Mouse (Mus musculus): ENCODE measurements at regions not wholly inside any gene's neighbourhood (a gene's known extent, or its start where the extent isn't known, plus 50 kb on each side); places are given as distances from the start of the nearest gene placed in this dataset.
A peak's percentile ranks its signal among the peaks of the same experiment; 100 is the strongest.

DNA sequence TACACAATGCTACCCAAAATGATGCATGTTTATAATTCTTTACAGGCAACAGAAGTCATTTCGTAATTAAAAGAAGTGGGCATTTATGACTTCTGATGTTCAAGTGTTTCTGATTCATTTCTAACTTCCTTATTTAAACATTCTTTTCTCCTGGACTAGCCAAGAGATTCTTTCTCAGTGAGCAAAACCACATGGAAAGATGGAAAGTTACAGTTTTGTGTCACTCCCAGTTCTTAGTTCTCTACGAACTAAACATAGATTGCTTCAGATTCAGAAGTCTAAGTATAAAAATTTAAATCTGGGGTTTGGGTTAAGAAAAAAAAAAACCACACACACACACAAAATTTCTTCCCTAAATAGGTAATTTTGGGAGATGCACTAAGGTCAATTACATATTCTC, 288.0 kb upstream of the Paip1 start:
- DNase-seq = no peak

DNA sequence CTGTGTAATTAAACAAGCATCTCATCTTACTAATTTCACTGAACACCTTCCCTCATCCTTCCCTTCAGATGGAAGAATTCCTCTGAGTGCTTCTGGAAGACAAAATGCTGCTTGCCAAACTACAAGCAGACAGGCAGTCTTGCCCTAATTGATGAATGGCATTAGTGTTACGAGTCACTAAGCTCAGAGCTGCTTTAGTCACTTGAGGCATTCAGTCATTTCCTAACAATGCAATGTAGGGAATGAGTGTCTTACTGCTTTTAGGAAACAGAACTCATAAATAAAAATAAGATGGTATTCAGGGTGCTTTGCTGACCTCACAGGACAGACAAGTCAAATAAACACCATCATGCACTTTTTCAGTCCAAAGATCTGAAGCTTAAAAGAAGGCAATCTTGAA, 285.1 kb upstream of the Paip1 start:
- no peak for DNase-seq

DNA sequence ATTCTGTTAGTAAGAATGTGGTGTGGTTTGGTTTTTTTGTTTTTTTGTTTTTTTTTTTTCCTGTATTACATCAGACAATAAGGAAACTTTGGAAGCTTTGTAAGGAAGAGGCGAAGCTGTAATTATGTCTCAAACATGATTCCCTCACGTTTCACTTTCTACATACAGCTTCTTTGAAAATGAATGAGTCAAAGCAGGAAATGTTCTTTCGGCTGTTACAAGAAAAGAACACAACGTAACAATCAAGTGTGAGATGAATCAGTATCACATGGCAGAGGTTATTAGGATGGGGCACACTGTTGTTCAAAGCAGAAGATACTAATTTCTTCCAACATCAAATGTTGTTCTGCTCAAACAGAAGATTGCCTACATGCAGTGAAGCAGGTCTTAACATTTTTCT, 282.7 kb upstream of the Paip1 start:
- DNase-seq = no peak

DNA sequence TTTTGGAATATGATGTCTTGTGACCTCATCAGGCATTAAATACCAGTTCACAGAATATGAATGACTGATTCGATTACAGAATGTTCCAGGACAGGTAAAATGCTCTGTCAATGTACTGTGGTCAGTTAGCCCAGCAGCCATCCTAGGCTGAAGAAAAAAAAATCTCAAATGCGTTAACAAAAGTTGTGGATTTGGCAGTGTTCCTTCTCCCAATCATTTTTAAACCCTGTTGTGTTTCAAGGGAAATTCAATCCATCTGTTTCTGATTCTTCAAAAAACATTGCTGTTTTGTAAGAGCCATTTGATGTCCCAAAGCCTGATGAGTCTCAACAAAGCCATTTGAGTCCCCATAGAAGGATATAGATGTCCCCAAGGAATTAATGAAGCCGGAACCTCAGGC, 280.7 kb upstream of the Paip1 start:
- DNase-seq = no peak

DNA sequence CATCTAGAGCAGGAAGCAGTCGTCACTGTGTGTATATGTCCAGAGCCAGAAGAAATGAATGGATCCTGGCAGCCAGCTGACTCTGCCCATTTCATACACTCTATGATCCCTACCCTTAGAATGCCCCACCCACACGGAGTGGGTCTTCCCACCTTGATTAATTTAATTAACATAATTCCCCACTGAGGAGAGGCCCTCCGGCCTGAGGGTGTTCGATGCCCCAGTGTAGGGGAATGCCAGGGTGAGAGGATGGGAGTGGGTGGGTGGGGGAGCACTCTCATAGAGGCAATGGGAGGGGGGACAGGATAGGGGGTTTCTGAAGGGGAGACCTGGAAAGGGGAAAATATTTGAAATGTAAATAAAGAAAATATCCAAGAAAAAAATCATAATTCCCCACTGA, 279.3 kb upstream of the Paip1 start:
- no peak for DNase-seq

DNA sequence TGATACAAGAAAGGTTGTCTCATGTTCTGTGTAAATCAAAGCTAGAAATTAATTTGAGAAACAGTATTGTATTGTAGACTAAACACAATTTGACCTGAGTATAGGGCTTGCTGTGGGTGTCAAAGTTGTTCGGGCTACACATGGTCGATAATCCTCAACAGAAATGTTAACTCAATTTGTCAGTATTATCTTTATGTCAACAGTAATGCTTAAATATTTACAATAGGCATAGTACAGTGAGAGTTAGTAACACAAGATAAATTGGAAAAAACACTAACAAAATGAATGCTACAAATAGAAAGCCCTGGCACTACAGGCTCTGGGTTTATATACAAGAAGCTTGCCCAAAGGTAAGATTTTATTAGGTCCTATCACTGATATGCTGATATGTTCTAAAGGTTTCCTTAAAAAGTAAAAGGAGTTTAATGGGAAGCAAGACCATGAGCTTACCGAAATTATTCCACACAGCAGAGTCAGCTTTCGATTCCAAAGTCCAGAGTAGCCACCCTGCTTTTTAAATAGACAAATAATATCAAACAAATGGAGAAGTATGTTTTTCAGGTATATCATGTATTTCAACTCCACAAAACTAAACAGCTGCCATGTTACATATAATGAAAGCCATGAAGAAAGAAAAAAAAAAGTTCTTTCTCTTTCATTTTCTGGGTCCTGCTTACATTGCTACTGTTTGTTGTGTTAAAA, 277.4 kb upstream of the Paip1 start:
- no peak for DNase-seq

DNA sequence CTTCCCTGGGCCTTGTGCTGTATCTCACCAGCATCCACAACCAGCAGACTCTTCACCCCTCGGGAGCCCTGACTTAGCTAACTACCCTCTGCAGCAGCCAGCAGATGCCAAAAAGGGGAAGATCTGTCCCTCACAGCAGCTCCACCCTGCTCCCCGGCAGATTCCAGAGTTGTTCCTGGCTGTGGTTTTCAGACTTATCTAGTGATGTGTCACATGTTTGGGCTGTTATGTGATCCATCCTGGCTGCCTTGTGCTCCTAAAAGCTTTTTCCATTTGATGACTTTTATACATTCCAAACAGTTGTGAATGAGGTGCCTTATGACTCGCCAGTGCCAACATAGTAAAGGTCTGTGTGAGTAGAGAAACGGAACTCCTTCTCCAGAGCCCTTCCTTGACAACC, 250.6 kb upstream of the Paip1 start:
- peak; percentile 5 for DNase-seq

DNA sequence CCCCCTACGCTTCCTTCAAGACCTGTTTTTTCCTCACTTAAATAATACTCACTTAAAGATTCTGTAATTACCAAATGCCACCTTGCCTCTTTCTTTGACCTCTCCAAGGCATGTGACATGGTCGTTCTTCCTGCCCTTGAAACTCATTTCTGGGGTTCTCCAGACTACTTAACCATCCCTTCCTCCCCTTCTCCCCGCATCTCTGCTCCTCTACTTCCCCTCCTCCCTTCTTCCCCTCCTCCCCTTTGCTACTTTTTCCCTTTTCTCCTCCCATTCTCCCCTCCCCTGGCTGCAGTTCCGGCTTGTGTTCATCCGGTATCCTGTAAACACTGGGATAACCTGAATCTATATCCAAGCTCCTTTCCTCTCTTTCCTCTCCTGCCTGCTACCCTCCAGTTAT, 250.2 kb upstream of the Paip1 start:
- no peak for DNase-seq

DNA sequence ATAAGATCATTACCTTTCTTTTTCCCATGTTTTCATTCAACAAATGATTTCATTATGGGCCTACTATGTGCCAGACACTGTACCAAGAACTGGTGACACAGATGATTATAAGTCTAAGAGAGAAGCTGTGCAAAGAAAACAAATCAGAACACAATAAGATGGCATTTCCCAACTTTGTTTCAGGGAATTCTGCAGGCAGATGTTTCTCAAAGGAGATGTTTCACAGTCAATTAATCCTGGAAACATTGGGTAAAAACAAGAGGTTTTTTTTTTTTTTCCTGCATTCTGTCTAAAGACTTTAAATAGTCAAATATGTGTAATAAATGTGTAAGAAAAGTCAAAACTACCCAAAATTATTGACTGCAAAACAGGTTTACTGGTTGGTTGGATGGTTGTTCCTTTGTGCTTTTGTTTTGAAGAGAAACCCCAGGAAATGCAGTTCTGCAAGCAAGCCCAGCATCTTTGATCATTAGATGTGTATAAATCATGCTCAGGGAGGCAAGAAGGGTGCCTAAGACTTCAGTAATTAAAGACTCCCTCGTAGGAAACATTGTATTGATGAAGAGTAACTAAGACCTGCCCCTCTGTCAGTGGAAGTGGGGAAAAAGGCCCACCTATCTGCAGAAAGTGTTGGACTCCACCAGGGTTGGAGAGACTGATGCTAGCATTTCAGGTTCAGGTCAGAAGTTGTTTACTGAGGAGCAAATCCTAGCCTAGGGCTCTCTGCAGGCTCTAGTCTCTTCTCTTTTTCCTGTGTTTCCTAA, 249.1 kb upstream of the Paip1 start:
- no peak for DNase-seq

DNA sequence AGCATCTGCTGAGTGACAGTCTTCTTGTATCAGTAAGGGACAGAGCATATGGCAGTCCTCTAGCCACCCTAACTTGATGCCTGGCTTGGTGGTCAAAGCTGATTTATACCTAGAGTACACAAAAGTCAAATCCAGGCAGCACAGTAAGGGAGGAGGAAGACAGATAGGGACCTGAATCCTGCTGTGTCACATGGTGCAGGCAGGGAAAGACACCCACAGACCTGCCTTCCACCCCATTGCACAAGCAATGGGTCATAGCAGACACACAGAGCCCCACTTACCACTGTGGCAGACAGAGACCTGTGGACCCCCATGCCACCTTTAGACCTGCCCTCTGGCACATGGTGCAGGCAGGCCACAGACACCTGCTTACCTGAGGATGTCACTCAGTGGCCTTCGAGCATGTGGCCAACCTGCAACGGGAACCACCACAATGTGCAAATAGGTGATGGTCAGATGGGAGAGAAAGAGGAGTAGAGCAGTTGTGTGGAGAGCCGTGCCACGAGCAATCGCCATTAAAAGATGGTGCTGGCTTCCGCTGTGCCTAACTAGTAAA, 244.0 kb upstream of the Paip1 start:
- DNase-seq = no peak

DNA sequence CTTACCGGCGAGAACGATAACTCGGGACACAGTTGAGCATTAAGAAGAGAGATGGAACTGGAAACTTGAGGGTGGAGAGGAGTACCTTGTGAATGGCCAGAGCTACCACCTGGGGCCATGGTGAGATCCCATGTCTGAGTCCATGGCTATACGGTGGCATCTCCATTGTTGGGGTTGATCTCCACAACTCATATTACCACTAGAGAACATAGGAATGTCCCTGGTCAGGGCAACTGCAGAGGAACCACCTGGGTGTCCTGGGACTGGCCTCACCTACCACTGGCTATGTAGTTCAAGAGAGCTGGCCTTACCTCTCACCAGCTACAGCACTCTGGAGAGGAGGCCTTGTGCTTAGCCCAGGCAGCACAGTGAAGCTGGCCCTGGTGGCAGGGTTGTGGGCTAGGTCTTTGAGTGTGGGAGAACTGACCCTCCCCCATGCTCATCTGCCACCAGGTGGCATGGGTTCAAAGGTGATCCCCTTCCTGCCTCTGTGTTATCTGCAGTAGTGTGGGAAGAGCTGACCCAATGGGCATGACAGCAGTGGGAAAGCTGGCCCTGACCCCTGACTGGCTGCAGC, 242.7 kb upstream of the Paip1 start:
- DNase-seq = no peak

DNA sequence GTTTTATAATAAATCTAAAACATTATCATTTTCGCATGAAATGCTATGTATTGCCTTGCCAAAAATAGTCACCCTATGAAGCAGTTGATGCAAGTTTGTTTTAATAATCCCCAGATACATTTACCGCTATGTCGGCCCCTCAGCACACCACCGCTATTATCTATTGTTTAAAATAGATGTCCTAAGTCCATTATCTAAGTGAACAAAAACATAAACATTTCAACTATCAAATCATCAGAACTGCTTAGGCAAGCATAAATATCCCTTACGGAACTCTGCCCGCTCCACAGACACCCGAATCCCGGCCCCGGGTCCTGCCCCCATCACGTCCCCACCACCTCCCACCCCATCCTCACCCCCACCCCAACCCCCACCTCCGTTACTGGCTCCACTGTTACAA, 196.8 kb upstream of the Paip1 start:
- no peak for DNase-seq

DNA sequence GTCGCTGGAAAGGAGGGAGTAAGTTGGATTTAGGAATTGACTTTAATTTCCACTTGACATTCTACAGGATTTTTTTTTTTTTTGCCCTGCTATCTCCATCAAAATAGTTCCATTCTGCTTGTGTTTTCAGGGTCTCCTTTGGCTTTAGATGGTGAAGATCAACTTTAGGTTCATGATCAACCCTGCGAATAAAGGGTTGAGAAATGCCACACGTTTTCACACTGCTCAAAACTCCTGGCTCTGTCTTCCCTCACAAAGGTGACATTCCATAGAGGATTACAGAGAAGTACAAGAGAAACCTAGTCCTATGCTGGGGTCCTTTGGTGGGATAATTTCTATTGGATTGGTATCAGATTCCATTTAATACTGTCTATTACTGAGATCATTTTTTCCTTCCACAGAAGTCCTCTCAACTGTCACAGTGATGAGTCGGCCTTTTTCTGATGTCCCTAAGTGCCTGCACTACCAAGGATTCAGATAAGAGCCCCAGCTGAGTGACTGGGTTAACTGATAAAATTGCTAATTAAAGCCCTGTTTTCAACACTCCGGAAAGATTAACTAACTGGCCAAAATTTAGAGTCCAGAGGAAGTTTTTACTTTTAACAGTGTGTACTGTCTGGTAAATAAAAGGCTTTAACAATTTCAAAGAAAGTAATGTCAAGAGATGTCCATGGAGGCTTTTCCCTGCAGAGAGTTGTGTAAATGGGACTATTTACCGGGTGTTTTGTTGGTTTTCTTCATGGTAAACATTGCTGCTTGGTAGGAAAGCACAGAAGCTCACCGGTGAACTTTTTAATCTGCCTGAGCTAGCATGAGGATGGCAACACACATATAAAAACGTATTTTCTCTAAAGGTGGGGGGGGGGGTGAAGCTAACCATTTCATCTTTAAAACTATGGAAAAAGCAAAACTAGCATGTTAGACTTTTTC, 196.0 kb upstream of the Paip1 start:
- DNase-seq = peak; percentile 68

DNA sequence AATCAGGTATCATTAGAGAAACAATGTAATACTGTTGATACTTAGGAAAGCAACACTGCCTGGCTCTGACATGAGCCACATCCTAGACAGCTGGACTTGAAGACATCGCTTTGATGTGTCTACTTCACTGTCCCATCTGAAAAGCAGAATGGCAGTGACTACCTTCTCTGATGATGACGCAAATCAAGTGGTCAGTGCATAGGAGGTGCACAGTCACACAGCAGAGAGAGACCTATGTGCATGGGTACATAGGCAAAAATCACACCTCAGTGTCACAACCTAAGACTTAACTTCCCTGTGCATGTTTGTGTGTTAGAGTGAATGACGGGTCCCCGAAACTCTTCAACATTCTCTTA, 195.4 kb upstream of the Paip1 start:
- DNase-seq = no peak

DNA sequence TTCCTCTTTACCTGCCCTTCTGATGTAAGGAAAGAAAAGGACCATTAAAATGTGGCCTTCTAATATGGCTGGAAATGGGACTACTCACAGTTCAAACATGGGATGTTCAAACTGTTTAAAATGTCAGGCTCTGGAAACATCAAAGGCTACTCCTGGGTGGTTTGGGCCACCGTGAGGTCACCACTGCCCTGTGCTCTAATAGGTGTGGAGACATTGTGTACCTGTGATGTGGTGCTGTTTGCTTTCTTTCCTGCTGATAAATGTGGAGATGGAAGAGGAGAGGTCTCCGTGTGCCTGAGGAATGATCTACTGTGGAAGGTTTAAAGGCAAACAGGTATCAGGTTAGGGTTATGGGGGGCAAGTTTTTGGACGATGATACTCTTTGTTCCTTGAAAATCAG, 194.5 kb upstream of the Paip1 start:
- DNase-seq = no peak

DNA sequence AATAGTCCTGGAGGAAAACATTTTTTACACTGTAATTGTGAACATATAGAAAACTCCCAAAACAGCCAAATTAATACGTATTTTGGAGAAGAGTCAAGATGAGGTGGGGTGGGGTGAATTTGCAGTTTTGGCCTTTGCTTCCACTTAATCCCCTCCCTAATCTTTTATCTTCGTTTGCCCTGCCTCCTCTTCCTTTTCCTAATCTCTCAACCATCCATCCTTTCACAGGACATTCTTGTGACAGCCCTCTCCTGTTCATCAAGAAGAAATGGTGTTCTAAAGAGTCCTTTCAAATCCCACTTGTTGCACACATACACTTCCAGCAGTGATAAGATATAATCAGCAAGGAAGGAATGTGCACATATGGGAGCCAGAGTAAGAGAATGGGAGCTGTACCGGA, 186.0 kb upstream of the Paip1 start:
- DNase-seq = no peak

DNA sequence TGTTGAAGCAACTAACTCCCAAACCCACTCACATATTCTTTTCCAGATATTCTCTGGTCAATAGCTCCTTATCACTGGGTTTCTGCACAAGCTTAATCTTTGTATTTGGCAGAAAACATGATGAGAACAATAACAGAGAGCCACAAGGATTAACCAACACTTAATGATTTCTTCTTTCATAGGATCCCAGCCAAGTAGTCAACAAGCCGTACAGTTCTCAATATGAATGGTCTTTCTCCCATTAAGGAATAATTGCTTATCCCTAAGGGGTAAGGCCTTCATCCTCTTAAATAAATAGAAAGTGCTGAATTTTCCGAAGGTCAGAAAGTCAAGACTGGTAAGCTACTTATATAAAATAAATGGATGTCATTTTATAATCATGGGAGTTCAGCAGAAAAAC, 181.3 kb upstream of the Paip1 start:
- DNase-seq = no peak

DNA sequence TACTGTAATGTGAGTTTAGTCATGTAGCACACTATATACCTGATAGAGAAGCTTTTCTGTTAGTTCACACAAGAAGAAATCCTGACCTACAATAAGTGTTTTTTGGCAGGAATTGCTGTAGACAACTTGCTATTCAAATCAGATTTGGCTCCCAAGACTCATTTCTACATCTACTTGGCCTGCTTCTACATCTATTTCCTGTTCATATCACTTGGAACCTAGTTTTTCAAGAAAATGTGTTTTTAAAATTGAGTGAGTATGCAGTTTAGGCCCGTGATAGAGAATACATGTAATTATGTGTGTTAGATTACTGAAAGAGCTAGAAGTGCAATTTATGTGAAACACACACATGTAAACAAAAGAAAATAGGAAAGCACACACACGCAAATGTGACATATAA, 176.4 kb upstream of the Paip1 start:
- no peak for DNase-seq

DNA sequence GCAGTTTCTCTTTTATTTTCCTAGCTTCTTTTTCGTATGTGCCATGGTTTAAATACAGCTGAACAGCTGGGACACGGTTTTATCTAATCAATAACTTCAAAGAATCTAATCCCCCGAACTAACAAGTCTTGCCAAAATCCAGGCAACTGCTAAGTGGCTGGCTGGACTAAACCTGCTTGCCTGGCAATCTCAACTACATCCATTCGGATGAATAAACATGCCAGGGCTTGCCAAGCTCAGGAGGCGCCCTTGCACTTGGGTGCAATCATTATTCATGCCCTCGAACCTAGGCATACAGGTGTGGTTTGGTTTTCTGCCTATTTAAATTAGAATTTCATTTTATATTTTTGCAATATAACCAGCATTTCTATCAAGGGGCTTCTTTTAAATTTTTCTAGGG, 172.1 kb upstream of the Paip1 start:
- no peak for DNase-seq

DNA sequence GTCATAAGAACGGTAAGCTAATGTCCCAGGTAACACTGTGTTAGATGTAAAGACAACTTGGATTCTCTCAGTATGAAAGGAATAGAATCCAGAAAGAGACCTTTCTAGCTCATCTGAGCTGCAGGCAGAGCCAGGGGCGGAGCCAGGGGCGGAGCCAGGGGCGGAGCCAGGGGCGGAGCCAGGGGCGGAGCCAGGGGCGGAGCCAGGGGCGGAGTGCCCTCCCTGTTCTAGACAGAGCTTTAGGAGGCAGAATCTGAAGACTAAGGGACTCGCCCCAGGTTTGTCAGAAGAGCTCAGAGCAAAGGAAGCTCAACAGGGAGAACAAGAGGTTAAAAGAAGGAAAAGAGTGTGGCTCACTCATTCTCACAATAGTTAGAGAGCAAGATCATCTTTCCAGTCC, 169.9 kb upstream of the Paip1 start:
- peak; percentile 20 for DNase-seq

DNA sequence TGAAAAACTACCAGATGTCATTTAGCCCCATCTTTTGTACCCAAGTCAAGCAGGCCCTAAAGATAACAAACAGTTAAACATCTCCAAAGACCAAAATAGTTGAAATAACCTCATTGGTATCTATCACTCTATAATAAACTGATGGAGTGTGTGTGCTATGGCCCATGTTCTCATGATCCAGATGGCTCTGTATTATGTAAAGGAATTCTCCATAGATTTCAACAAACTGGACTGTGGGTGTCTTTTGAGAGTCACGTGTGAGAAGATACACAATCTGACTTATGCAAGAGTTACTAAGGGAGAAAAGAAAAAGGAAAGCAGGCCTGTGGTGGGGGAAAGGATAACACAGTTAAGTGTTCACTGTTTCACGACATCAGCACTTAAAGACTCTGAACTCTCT, 164.8 kb upstream of the Paip1 start:
- no peak for DNase-seq

DNA sequence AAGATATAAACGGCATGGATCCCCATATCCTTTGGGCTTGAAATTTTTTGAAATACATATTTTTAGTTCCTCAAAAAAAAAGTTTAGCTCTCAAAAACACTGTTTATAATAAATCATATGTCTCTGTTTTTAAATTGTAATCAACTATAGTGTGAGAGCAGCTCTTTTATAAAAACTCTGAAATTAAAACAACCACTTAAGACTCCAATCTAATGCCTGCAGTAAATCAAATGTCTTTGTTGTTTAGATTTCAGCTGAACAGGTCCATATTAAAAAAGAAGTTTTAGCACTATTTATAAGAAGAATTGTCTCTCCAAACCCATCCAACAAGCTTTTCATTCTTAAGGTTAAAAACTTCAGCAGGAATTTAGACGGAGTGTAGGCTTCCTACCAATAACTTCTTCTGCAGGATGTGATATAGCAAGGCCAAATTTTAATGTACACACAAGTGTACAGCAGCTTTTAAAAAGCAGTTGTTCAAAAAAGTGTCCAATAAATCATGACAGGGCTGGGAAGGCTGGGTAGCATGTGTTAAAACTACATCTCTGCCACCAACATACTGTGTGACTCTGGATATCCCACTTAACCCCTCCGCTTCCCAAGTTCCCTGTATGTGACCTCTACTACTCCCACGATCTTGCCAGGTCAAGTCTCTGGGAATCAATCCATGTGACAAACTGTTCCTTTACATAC, 160.6 kb upstream of the Paip1 start:
- DNase-seq = no peak

DNA sequence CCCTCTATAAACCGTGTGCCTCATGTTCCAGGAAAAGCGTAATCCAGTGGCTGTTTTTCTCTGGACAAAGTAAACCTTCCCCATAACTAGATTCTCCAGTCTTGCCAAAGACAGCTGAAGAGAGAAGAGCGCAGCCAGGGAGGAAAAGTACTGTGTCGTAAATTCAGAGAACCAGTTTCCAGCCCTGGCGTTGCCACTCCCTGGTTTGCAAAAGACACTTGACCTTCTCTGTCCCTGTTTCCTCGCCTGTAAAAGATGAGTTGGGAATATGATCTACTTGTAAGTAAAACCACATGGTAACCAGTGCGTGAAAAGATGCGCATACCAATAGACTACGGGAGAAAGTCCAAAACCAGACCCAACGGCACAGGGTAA, 160.1 kb upstream of the Paip1 start:
- DNase-seq = no peak

Data from liver (tissue).